Mouse (Mus musculus) neural tube, embryonic 14.5 days (tissue): ENCODE measurements at regions not wholly inside any gene's neighbourhood (a gene's known extent, or its start where the extent isn't known, plus 50 kb on each side); places are given as distances from the start of the nearest gene placed in this dataset.

Experiments
- ATAC-seq: fragments of 200-750 bp; cut with Nextera tagmentation; 2 replicates; pipeline ENCODE4 v1.8.0; 2017; ENCODE audit warnings: low read depth, mild to moderate bottlenecking, moderate TSS enrichment, moderate library complexity
- H3K27ac ChIP-seq: fragments of 300-500 bp; sonication (generic); 2 replicates; pipeline ENCODE4 v1.5.1; 2014; ENCODE audit warnings: low read depth, mild to moderate bottlenecking, control low read depth, low read length, moderate library complexity, mixed read lengths
- H3K27me3 ChIP-seq: fragments of 300-500 bp; sonication (generic); 2 replicates; pipeline ENCODE4 v1.6.1; 2014; ENCODE audit warnings: low read length; ENCODE audit not compliant: control insufficient read depth, insufficient read depth
- H3K36me3 ChIP-seq: fragments of 300-500 bp; sonication (generic); 2 replicates; pipeline ENCODE4 v1.6.1; 2014; ENCODE audit warnings: low read length, mixed read lengths; ENCODE audit not compliant: control insufficient read depth, insufficient read depth
- H3K4me1 ChIP-seq: fragments of 300-500 bp; sonication (generic); 2 replicates; pipeline ENCODE4 v1.6.1; 2014; ENCODE audit warnings: low read length; ENCODE audit not compliant: control insufficient read depth, insufficient read depth
- H3K4me2 ChIP-seq: fragments of 300-500 bp; sonication (generic); 2 replicates; pipeline ENCODE4 v1.6.1; 2014; ENCODE audit warnings: mild to moderate bottlenecking, low read depth, low read length, control low read depth
- H3K4me3 ChIP-seq: fragments of 300-500 bp; sonication (generic); 2 replicates; pipeline ENCODE4 v1.5.1; 2014; ENCODE audit warnings: low read depth, low read length, control low read depth, mixed read lengths
- H3K9ac ChIP-seq: fragments of 300-500 bp; sonication (generic); replicated peaks from 2 replicates; pipeline ENCODE4 v1.6.1; 2014; ENCODE audit warnings: low read depth, mild to moderate bottlenecking, control low read depth, low read length, mixed read lengths
- H3K9me3 ChIP-seq: fragments of 300-500 bp; sonication (generic); 2 replicates; pipeline ENCODE4 v1.6.1; 2016; ENCODE audit warnings: low read length; ENCODE audit not compliant: control insufficient read depth
- WGBS: fragments of 180-500 bp; shearing (Covaris S2); extraction: QIAGEN DNeasy Blood & Tissue Kit; methylation state at CpG from one replicate; pipeline ENCODE4 v1.1.7; 2014; 5-methylcytosine and 5-hydroxymethylcytosine counted together

DNA sequence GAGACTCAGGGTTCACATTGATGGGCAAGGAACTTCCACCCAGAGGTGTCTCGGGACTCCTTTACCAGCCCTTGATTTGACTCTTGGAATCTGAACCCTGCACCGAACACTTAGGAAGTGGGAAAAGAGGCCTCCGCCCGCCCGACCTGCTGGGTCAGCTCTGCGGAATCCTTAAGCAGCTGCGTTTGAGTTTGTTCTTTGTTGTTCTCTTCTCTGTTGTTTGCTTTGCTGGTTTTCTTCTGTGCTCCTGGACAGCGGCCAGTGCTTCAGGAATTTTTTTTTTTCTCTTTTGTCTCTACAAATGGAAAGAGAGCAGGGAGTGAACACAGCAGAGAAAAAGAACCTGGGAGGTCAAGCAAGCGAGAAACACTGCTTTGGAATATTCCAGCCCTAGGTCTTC is 55.1 kb upstream of the Habp2 start:
- no peak overlapping the region; the same call in 1 of the 2 replicates for H3K27ac ChIP-seq
- no peak for ATAC-seq
- no peaks in the 10 kb centered on the region for H3K9me3 ChIP-seq
- no peak overlapping the region for H3K4me2 ChIP-seq
- no peak overlapping the region for H3K4me3 ChIP-seq
- H3K36me3 ChIP-seq = no peaks in the 10 kb centered on the region
- no peaks in the 10 kb centered on the region for H3K27me3 ChIP-seq
- no peaks in the 10 kb centered on the region for H3K4me1 ChIP-seq
- 33% methylated on average over 9 of the region's 9 CpGs for WGBS
- no peak overlapping the region for H3K9ac ChIP-seq

DNA sequence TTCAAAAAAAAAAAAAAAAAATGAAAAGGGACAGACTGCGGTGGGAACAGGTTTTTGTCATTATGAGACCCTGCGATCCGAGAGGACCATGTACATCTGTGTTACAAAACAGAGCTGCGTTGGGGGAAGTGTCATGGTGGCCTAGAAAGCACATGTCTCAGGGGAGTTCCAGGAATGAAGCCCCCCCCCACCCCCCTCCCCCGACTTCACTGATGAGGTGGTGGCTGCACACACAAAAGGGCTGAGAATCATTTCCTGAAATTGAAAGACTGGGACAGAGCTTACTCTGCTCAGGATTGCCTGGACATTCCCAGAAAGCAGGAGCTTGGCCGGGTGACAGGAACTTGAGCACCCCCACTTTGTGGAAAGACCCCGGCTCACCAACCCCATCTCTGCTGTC is 54.7 kb upstream of the Habp2 start:
- Histone ChIP-seq H3K27me3 (no peaks in the 10 kb centered on the region), H3K4me1 (no peaks in the 10 kb centered on the region), H3K4me2 (no peak overlapping the region), H3K9me3 (no peaks in the 10 kb centered on the region), H3K4me3 (no peak overlapping the region), H3K36me3 (no peaks in the 10 kb centered on the region), H3K27ac (no peak overlapping the region), H3K9ac (no peak overlapping the region)
- WGBS = 59% methylated on average over 7 of the region's 7 CpGs
- no peak for ATAC-seq

DNA sequence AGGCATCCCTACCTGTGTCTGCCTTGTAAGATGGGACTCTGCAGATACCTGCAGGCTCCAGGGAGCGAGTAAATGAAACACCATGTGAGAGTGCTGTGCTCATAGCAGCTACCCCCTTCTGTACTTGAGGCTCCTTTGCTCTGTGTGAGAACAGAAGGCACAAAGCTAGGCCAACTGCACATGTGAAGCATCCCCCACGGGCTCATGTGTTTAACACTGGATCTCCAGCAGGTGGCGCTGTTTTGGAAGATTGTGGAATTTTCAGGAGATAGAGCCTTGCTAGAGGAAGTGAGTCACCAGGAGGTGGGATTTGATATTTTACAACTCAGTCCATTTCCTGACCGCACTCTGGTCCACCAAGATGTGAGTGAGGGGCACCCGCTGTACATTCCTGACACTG is 54.0 kb upstream of the Habp2 start:
- Histone ChIP-seq H3K27me3 (no peaks in the 10 kb centered on the region), H3K36me3 (no peaks in the 10 kb centered on the region), H3K9ac (no peak overlapping the region), H3K4me1 (no peaks in the 10 kb centered on the region), H3K9me3 (no peaks in the 10 kb centered on the region), H3K4me2 (no peak overlapping the region), H3K4me3 (no peak overlapping the region), H3K27ac (no peak overlapping the region)
- no peak for ATAC-seq
- WGBS = 95% methylated on average over 5 of the region's 5 CpGs

DNA sequence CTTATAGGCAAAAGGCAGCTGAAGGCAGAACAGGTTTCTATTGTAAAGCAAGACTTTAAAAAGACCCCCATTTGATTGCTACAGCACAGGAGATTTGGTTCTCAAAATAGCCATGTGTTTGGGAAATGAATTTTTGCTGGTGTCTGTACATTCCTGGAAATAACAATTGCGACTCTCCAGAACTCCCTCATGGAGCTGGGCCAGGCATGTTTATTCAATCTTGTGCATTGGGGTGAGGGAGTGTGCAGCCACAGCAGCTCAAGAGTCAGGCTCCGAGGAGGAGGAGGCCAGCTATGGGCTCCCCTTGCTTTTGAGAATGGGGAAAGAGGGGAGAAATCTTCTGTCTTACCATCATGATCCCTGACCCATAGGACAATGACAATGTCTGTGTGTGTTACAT is 51.9 kb upstream of the Habp2 start:
- Histone ChIP-seq H3K27ac (no peak overlapping the region), H3K27me3 (no peaks in the 10 kb centered on the region), H3K4me2 (no peak overlapping the region)

More for the DNA sequence above, 51.9 kb upstream of the Habp2 start:
- no peak for ATAC-seq
- Histone ChIP-seq H3K4me1 (no peaks in the 10 kb centered on the region), H3K9ac (no peak overlapping the region), H3K9me3 (no peaks in the 10 kb centered on the region), H3K36me3 (no peaks in the 10 kb centered on the region), H3K4me3 (no peak overlapping the region)
- 71% methylated on average over 2 of the region's 2 CpGs for WGBS
